Mouse (Mus musculus) cortical plate, adult 2 months (tissue): ENCODE measurements around the gene Nr4a3. TPM values are rescaled to one million over a fixed set of nuclear protein-coding genes. Genes with fewer than 3 reads are reported as not detected.

Source experiments
- H3K27ac ChIP-seq: fragments of 200-500 bp; 2 replicates; pipeline ENCODE4 v1.5.1; 2012; ENCODE audit warnings: low read length, control low read depth, inconsistent platforms; ENCODE audit not compliant: insufficient read depth
- H3K4me1 ChIP-seq: fragments of 200-500 bp; 2 replicates; pipeline ENCODE4 v1.6.1; 2011; ENCODE audit warnings: low read length; ENCODE audit not compliant: control insufficient read depth, insufficient read depth
- H3K4me3 ChIP-seq: fragments of 200-500 bp; 2 replicates; pipeline ENCODE4 v1.5.1; 2011; ENCODE audit warnings: mild to moderate bottlenecking, low read length, control low read depth; ENCODE audit not compliant: insufficient read depth
- CTCF ChIP-seq: fragments of 200-500 bp; IDR thresholded peaks from 2 replicates; pipeline ENCODE4 v1.5.1; 2011; ENCODE audit warnings: mild to moderate bottlenecking, control low read depth, low read length; ENCODE audit not compliant: insufficient read depth; ENCODE audit errors: extremely low read depth
- POLR2A ChIP-seq: fragments of 200-500 bp; IDR thresholded peaks from 2 replicates; pipeline ENCODE4 v1.6.1; 2011; ENCODE audit warnings: mild to moderate bottlenecking, low read length, control low read depth; ENCODE audit not compliant: insufficient read depth; ENCODE audit errors: extremely low read depth
- polyA plus RNA-seq: library from polyadenylated mRNA; depleted of rRNA; stranded (reverse); fragments of >200 nt; gene quantifications from 2 replicates; pipeline ENCODE4 v1.2.3, GENCODE M21; 2012; rRNA removed

The Nr4a3 gene
- polyA plus RNA-seq, 1 experiment: 12.0 TPM

DNA sequence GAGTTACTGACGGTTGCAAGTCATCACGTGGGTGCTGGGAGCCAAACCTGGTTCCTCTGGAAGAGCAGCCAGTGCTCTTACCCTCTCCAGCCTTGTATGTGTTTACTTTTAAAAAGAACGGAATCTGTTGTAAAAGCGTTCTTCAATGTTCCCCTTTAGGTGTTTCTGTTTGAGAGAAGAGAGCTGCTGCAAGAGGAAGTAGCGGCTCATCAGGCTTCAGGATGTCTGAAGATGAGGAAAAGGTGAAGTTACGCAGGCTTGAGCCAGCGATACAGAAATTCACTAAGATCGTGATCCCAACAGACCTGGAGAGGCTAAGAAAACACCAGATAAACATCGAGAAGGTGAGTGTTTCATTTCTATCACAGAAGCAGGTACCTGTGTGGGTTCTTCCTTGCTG, 86.7 kb downstream of the Nr4a3 start:
- H3K27ac ChIP-seq: no peak overlapping the region
- H3K4me3 ChIP-seq: no peak overlapping the region
- TF ChIP-seq CTCF (no peak), POLR2A (no peak)
- H3K4me1 ChIP-seq: peaks cover 2% of the 10 kb centered on the region; the same call in 1 of the 2 replicates

DNA sequence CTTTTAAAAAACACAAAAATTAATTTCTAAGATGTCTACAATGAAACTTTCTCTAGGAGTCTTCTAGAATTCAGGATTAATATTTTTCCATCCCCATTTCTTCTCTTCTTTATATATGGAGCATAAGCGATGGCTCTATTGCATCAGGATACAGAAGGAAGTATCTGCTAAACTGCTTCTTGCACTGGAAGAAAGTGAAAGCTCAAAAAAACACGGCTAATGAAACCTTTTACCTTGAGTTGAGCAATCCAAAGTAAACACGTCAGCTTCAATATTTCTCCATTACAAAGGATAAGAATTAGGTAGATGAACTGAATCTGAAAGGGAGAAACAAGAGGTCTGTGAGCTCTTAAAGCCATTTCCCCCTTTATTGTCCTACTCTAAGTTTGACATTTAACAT, 87.8 kb downstream of the Nr4a3 start:
- TF ChIP-seq POLR2A: no peak
- no peak for TF ChIP-seq CTCF
- peaks cover 2% of the 10 kb centered on the region; the same call in 1 of the 2 replicates for H3K4me1 ChIP-seq
- no peak overlapping the region for H3K27ac ChIP-seq
- no peak overlapping the region for H3K4me3 ChIP-seq

Other genes starting within 250 kb of the Nr4a3 start
- gene Stx17, start 79.8 kb downstream of the Nr4a3 start, polyA plus RNA-seq: 12.9 and 13.6 TPM in 2 replicates
- gene Erp44, start 234.4 kb downstream of the Nr4a3 start, polyA plus RNA-seq: 25.0 and 28.6 TPM in 2 replicates
- 10.4 and 10.7 TPM in 2 replicates for gene Invs, start 234.6 kb downstream of the Nr4a3 start, polyA plus RNA-seq